Mouse (Mus musculus) layer of hippocampus, adult 8-10 months (tissue): ENCODE results near the gene Mafb. TPM values are rescaled to one million over a fixed set of nuclear protein-coding genes. Genes with fewer than 3 reads are reported as not detected.

Experiments used
- DNase-seq, 2 experiments: peaks; one replicate each; pipeline ENCODE4 v3.0.0; 2022; ENCODE audit warnings: low spot score in 2 of 2
- total RNA-seq, 4 experiments: library from RNA; stranded (reverse); gene quantifications; 2 replicates each; pipeline ENCODE4 v1.2.4; 2022

Gene Mafb
- total RNA-seq, 4 experiments from 2014 or later: 9.9 to 35.1 (median 22.1) TPM

- DNase-seq: no peak
Measured at GRCm38 (mm10) chr2:160327716-160328115, 39.1 kb downstream of the Mafb start.

GRCm38 (mm10) chr2:160327167-160327566, 39.7 kb downstream of the Mafb start:
- no peak for DNase-seq

GRCm38 (mm10) chr2:160325105-160325644, 41.7 kb downstream of the Mafb start:
- no peak for DNase-seq

DNA sequence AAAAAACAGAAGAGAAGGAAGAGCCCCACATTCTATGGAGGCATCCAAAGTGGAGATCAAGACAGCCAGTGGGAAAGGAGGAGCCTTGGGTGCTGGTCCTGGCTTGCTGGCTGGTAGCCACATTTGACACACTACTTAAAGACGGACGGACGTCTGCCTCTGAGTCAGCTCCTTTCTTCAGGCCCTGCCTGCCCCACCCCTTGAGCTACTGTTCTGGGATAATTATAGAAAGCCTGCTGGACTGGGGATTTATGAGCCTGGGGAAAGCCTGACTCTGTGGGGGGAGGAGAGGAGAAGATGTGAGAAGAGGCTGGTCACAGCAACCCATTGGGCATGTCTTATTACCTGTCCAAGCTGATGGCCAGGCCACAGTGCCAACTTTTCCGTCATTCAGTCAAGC, 45.0 kb downstream of the Mafb start:
- DNase-seq: no peak

DNA sequence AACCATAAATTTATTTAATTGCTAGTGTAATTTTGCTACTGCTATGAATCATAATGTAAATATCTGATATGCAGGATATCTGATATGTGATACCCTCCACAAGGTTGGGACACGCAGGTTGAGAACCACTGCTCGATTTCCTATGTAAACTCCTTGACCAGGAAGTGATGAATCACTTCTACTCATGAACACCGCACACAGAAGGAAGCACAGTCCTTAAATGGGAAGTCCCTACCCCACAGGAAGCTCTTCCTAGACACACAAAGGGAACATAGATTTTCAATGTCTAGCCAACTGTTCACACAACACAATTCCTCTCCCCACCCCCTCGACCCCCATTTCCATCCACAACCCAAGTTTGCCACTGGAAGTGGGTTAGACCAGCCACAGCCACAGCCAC, 48.6 kb downstream of the Mafb start:
- DNase-seq: no peak

Other genes starting within 250 kb of the Mafb start
- under 1 TPM in 3 of 4 experiments, not detected in 1; 0.41 to 0.49 (median 0.43) TPM for gene Gm826, start 32.9 kb downstream of the Mafb start, total RNA-seq